Mouse (Mus musculus): Measurements from ENCODE around the gene Gm20388. TPM values are rescaled to one million over a fixed set of nuclear protein-coding genes. Genes with fewer than 3 reads are reported as not detected.
"Not testable (repeated sequence)": the region's sequence is repeated elsewhere in the genome, so short reads cannot be mapped to it uniquely, and the experiment has no call there.

Gene Gm20388
- polyA plus RNA-seq, 1 experiment = 10.6 TPM

- H3K27ac ChIP-seq (ENCODE audit: control insufficient read depth, insufficient read depth, low read depth, low read length, poor library complexity) = no peak overlapping the region; the same call in 1 of the 2 replicates
- peaks cover 4% of the 10 kb centered on the region; the same call in 1 of the 2 replicates for H3K4me1 ChIP-seq (ENCODE audit: control insufficient read depth, insufficient read depth, low read length)
- no peak for TF ChIP-seq POLR2A (IDR thresholded peaks at IDR 0.05; ENCODE audit: borderline replicate concordance, control insufficient read depth, low read depth, low read length)
- TF ChIP-seq CTCF (IDR thresholded peaks at IDR 0.05; ENCODE audit: control insufficient read depth, insufficient read depth, low read length) = no peak
- WGBS = 47% methylated on average over 3 of the region's 3 CpGs
- no peak overlapping the region for H3K4me3 ChIP-seq (replicated peaks; ENCODE audit: control insufficient read depth, low read depth, low read length)
These were observed 3133.3 kb downstream of the Gm20388 start for GRCm38 (mm10) chr8:123043941-123044340.

GRCm38 (mm10) chr8:123044743-123045425 lies 3134.2 kb downstream of the Gm20388 start:
- H3K4me1 ChIP-seq (ENCODE audit: control insufficient read depth, insufficient read depth, low read length); H3K27ac ChIP-seq (ENCODE audit: control insufficient read depth, insufficient read depth, low read depth, low read length, poor library complexity); H3K4me3 ChIP-seq (replicated peaks; ENCODE audit: control insufficient read depth, low read depth, low read length): not testable (repeated sequence)
- WGBS = 91% methylated on average over 23 of the region's 23 CpGs

- H3K27ac ChIP-seq (ENCODE audit: control insufficient read depth, insufficient read depth, low read depth, low read length, poor library complexity) = no peak overlapping the region
- TF ChIP-seq CTCF (IDR thresholded peaks at IDR 0.05; ENCODE audit: control insufficient read depth, insufficient read depth, low read length) (no peak), POLR2A (IDR thresholded peaks at IDR 0.05; ENCODE audit: borderline replicate concordance, control insufficient read depth, low read depth, low read length) (no peak)
- WGBS = 72% methylated on average over 4 of the region's 4 CpGs
- H3K4me3 ChIP-seq (replicated peaks; ENCODE audit: control insufficient read depth, low read depth, low read length) = no peak overlapping the region
- no peaks in the 10 kb centered on the region; the same call in 1 of the 2 replicates for H3K4me1 ChIP-seq (ENCODE audit: control insufficient read depth, insufficient read depth, low read length)
These were observed 3136.1 kb downstream of the Gm20388 start for GRCm38 (mm10) chr8:123046706-123047105.

- WGBS = 84% methylated on average over 7 of the region's 7 CpGs
- Histone ChIP-seq H3K4me1 (ENCODE audit: control insufficient read depth, insufficient read depth, low read length) (no peaks in the 10 kb centered on the region; the same call in 1 of the 2 replicates), H3K27ac (ENCODE audit: control insufficient read depth, insufficient read depth, low read depth, low read length, poor library complexity) (no peak overlapping the region), H3K4me3 (replicated peaks; ENCODE audit: control insufficient read depth, low read depth, low read length) (no peak overlapping the region)
- TF ChIP-seq CTCF (IDR thresholded peaks at IDR 0.05; ENCODE audit: control insufficient read depth, insufficient read depth, low read length) (no peak), POLR2A (IDR thresholded peaks at IDR 0.05; ENCODE audit: borderline replicate concordance, control insufficient read depth, low read depth, low read length) (no peak)
These were observed 3137.2 kb downstream of the Gm20388 start for GRCm38 (mm10) chr8:123047827-123048226.

- 60% methylated on average over 7 of the region's 7 CpGs for WGBS
- no peak overlapping the region for H3K4me3 ChIP-seq (replicated peaks; ENCODE audit: control insufficient read depth, low read depth, low read length)
- no peak for TF ChIP-seq POLR2A (IDR thresholded peaks at IDR 0.05; ENCODE audit: borderline replicate concordance, control insufficient read depth, low read depth, low read length)
- TF ChIP-seq CTCF (IDR thresholded peaks at IDR 0.05; ENCODE audit: control insufficient read depth, insufficient read depth, low read length) = no peak
- no peak overlapping the region for H3K27ac ChIP-seq (ENCODE audit: control insufficient read depth, insufficient read depth, low read depth, low read length, poor library complexity)
- no peaks in the 10 kb centered on the region; the same call in 1 of the 2 replicates for H3K4me1 ChIP-seq (ENCODE audit: control insufficient read depth, insufficient read depth, low read length)
These were observed 3137.8 kb downstream of the Gm20388 start for GRCm38 (mm10) chr8:123048402-123048801.

GRCm38 (mm10) chr8:123051458-123051857 lies 3140.8 kb downstream of the Gm20388 start:
- Histone ChIP-seq H3K4me1 (ENCODE audit: control insufficient read depth, insufficient read depth, low read length) (no peaks in the 10 kb centered on the region; the same call in 1 of the 2 replicates), H3K4me3 (replicated peaks; ENCODE audit: control insufficient read depth, low read depth, low read length) (no peak overlapping the region), H3K27ac (ENCODE audit: control insufficient read depth, insufficient read depth, low read depth, low read length, poor library complexity) (no peak overlapping the region)
- TF ChIP-seq CTCF (IDR thresholded peaks at IDR 0.05; ENCODE audit: control insufficient read depth, insufficient read depth, low read length) (no peak), POLR2A (IDR thresholded peaks at IDR 0.05; ENCODE audit: borderline replicate concordance, control insufficient read depth, low read depth, low read length) (no peak)
- 61% methylated on average over 5 of the region's 5 CpGs for WGBS

GRCm38 (mm10) chr8:123062721-123063120 lies 3152.1 kb downstream of the Gm20388 start, which contains the start of gene Spg7:
Gene Spg7 (plus strand): TSS chr8:123062942.
- Histone ChIP-seq H3K27ac (ENCODE audit: control insufficient read depth, insufficient read depth, low read depth, low read length, poor library complexity) (no peak within 1 kb of the TSS), H3K4me3 (replicated peaks; ENCODE audit: control insufficient read depth, low read depth, low read length) (no peak within 1 kb of the TSS), H3K4me1 (ENCODE audit: control insufficient read depth, insufficient read depth, low read length) (no peaks in the 10 kb centered on the region; the same call in 1 of the 2 replicates)
- TF ChIP-seq POLR2A (IDR thresholded peaks at IDR 0.05; ENCODE audit: borderline replicate concordance, control insufficient read depth, low read depth, low read length) (no peak), CTCF (IDR thresholded peaks at IDR 0.05; ENCODE audit: control insufficient read depth, insufficient read depth, low read length) (no peak)
- 84% methylated on average over 7 of the region's 7 CpGs for WGBS

GRCm38 (mm10) chr8:123064072-123064471 lies 3153.4 kb downstream of the Gm20388 start:
- Histone ChIP-seq H3K27ac (ENCODE audit: control insufficient read depth, insufficient read depth, low read depth, low read length, poor library complexity) (no peak overlapping the region; the same call in 1 of the 2 replicates), H3K4me3 (replicated peaks; ENCODE audit: control insufficient read depth, low read depth, low read length) (no peak overlapping the region), H3K4me1 (ENCODE audit: control insufficient read depth, insufficient read depth, low read length) (no peaks in the 10 kb centered on the region; the same call in 1 of the 2 replicates)
- WGBS = 87% methylated on average over 4 of the region's 4 CpGs
- TF ChIP-seq CTCF (IDR thresholded peaks at IDR 0.05; ENCODE audit: control insufficient read depth, insufficient read depth, low read length) (no peak), POLR2A (IDR thresholded peaks at IDR 0.05; ENCODE audit: borderline replicate concordance, control insufficient read depth, low read depth, low read length) (no peak)

Data from bone marrow, adult 2 months (tissue).